Mouse (Mus musculus) liver, embryonic 14.5 days (tissue): ENCODE measurements around the gene Il1r1.

Source experiments
- CTCF ChIP-seq: IDR thresholded peaks from 2 replicates; pipeline ENCODE4 v1.5.1; 2016; ENCODE audit warnings: antibody characterized with exemption, low read depth, control low read depth
- EP300 ChIP-seq: IDR thresholded peaks from 2 replicates; pipeline ENCODE4 v1.6.1; 2016; ENCODE audit warnings: antibody characterized with exemption, low read depth

DNA sequence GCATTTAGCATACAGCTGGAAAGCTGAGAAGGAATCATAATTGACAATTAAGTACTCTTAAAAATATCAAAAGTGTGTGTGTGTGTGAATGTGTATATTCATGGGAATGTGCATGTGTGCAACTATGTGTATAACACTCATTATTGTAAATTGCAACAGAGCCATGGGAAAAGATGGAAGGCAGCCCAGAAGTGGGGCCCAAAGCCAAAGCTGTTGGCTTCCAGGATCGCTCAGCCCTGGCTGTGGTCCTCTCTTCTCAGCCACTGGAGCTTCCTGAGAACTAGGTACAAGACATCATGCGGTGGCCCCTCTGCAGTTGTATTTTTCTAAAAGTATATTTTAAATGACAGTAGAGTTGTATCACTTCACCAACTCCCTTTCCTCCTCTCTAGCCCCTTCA lies 44.0 kb upstream of the Il1r1 start:
- TF ChIP-seq CTCF, result no peak
- no peak for TF ChIP-seq EP300
